In the genomic region with DNA sequence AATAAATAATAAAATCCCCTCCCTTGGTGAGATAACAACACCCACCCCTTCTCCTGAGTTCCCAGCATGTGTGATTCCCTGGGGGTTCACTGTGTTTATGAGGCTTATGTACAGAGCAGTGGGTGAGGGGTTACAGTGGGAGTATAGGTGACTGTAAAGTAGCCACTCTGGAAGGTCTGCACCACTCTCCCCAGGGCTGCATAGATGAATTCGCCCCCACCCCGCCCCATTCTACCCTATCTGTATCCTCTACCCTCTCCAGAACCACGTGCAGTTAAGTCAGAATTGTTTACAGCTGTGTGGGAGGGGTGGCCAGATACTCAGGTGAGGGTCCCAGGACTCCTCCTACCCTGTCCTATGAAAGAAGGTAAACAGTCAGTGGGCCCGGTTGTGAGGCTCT, we compare ENCODE assay signal across 24 mouse cellular contexts.
"Had no signal": no experiment of that assay in that cellular context is flagged by ENCODE, and none has a peak within 500 bp of the region (broad histone marks: within the 10 kb centered on the region; RNA-seq: fewer than 3 reads in every experiment).

No protein-coding gene starts in this region.

- H3K4me1 ChIP-seq: kidney, embryonic 15.5 days; limb, embryonic 12.5 days; liver, embryonic 15.5 days; midbrain, embryonic 10.5 days; neural tube, embryonic 12.5 days; neural tube, embryonic 15.5 days had no signal

- ATAC-seq: lung, postnatal 0 days had no signal

- H3K4me3 ChIP-seq: kidney, embryonic 15.5 days; left cerebral cortex, adult 2 months; limb, embryonic 12.5 days; limb, embryonic 15.5 days; liver, embryonic 15.5 days; megakaryocyte, embryonic 14.5 days; midbrain, embryonic 10.5 days; neural tube, embryonic 12.5 days; neural tube, embryonic 15.5 days had no signal

- H3K27ac ChIP-seq: kidney, embryonic 15.5 days; left cerebral cortex, adult 2 months; limb, embryonic 12.5 days; limb, embryonic 15.5 days; liver, embryonic 15.5 days; midbrain, embryonic 10.5 days; neural tube, embryonic 12.5 days; neural tube, embryonic 15.5 days had no signal

- H3K27me3 ChIP-seq: kidney, embryonic 15.5 days; limb, embryonic 15.5 days; liver, embryonic 15.5 days; neural tube, embryonic 12.5 days; neural tube, embryonic 15.5 days had no signal

- H3K9me3 ChIP-seq: kidney, embryonic 15.5 days; limb, embryonic 12.5 days; limb, embryonic 15.5 days; liver, embryonic 15.5 days; midbrain, embryonic 10.5 days; neural tube, embryonic 12.5 days; neural tube, embryonic 15.5 days had no signal

- DNase-seq: kidney, adult 11 months; kidney, adult 8-10 months; kidney, postnatal 10 days; kidney, postnatal 36 days; layer of hippocampus, postnatal 36 days; left cerebral cortex, postnatal 4 days; lung, adult 2 months; midbrain, embryonic 14.5 days; right cerebral cortex, adult 18-20 months; right cerebral cortex, postnatal 14 days; right cerebral cortex, postnatal 4 days; thymus, adult 18-20 months; thymus, postnatal 36 days had no signal

- H3K9ac ChIP-seq: kidney, embryonic 15.5 days; limb, embryonic 12.5 days; limb, embryonic 15.5 days; liver, embryonic 15.5 days; neural tube, embryonic 12.5 days; neural tube, embryonic 15.5 days had no signal

- H3K4me2 ChIP-seq: kidney, embryonic 15.5 days; limb, embryonic 12.5 days; limb, embryonic 15.5 days; liver, embryonic 11.5 days; liver, embryonic 15.5 days; neural tube, embryonic 12.5 days; neural tube, embryonic 15.5 days had no signal
